Mouse (Mus musculus): ENCODE results near the gene Pnrc2. TPM values are rescaled to one million over a fixed set of nuclear protein-coding genes. Genes with fewer than 3 reads are reported as not detected.

Gene Pnrc2
- polyA plus RNA-seq, 1 experiment from 2014 or later, result 180 TPM

GRCm38 (mm10) chr4:135855536-135856222 is 18.0 kb downstream of the Pnrc2 start, which contains the start of gene Srsf10:
Srsf10 (plus strand) TSS chr4:135855747.
- ATAC-seq, result peak; percentile 96
- H3K36me3 ChIP-seq (ENCODE audit: poor library complexity, severe bottlenecking), result no peaks in the 10 kb centered on the region
- peak within 1 kb of the TSS; percentile 74 for H3K4me3 ChIP-seq
- H3K9me3 ChIP-seq (replicated peaks), result no peaks in the 10 kb centered on the region
- H3K27me3 ChIP-seq, result no peaks in the 10 kb centered on the region
- H3K9ac ChIP-seq, result peak within 1 kb of the TSS; percentile 95
- peaks cover 55% of the 10 kb centered on the region for H3K4me1 ChIP-seq
- under 1% methylated on average over 64 of the region's 67 CpGs for WGBS
- peak within 1 kb of the TSS; percentile 99 for H3K27ac ChIP-seq
- H3K4me2 ChIP-seq, result peak within 1 kb of the TSS; percentile 82

GRCm38 (mm10) chr4:135855080-135855479 is 18.6 kb downstream of the Pnrc2 start:
- peak overlapping the region; percentile 99 for H3K27ac ChIP-seq
- 4% methylated on average over 6 of the region's 6 CpGs for WGBS
- H3K4me3 ChIP-seq, result peak overlapping the region; percentile 74
- peaks cover 55% of the 10 kb centered on the region for H3K4me1 ChIP-seq
- H3K9me3 ChIP-seq (replicated peaks), result no peaks in the 10 kb centered on the region
- H3K4me2 ChIP-seq, result peak overlapping the region; percentile 82
- peak; percentile 32 for ATAC-seq
- peak overlapping the region; percentile 95 for H3K9ac ChIP-seq
- H3K36me3 ChIP-seq (ENCODE audit: poor library complexity, severe bottlenecking), result no peaks in the 10 kb centered on the region
- H3K27me3 ChIP-seq, result no peaks in the 10 kb centered on the region

DNA sequence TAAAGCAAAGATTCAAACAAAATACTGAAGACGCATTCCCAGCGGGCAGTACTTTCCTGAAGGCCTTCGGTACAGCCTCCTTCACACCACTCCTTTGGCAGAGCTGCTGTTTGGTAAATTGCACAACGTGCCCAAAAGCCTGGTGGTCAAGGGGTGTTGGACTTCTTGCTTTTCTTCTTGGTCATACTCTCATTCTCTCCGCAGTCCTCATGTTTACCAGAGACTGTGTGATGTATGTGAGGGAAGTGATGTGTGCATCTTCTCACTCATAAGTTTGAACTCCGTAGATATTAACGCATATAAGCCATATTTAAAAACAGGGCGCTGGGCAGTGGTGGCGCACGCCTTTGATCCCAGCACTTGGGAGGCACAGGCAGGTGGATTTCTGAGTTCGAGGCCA is 19.0 kb downstream of the Pnrc2 start:
- peaks cover 54% of the 10 kb centered on the region for H3K4me1 ChIP-seq
- H3K4me3 ChIP-seq, result peak overlapping the region; percentile 74; the same call in 1 of the 2 replicates

DNA sequence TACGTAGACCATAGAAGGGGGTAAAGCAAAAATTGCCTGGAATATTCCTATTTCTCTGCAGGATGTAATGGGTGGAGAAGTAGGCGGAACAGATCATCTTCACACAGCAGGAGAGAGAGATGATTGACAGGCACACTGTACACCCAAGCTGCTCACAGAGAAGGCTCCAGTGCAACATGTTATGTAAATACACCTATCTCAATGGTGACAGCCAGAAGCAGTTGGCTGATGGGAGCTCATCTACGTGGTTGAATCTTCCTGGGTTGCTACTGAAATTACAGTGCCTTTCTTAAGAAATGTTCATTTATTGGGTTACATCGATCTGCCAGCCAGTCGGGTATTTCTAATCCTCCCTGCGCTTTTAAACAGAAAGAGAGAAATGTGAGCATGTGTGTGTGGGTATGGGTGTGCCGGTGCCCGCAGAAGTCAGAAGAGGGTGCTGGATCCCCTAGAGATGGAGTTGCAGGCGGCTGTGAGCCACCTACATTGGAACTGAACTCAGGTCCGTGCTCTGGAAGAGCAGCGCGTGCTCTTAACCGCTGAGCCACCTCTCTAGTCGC is 19.6 kb downstream of the Pnrc2 start:
- ATAC-seq, result no peak
- Histone ChIP-seq H3K27me3 (no peaks in the 10 kb centered on the region), H3K9me3 (replicated peaks) (no peaks in the 10 kb centered on the region), H3K4me3 (no peak overlapping the region), H3K9ac (no peak overlapping the region), H3K27ac (peak overlapping the region; percentile 99), H3K4me1 (peaks cover 48% of the 10 kb centered on the region), H3K4me2 (no peak overlapping the region), H3K36me3 (ENCODE audit: poor library complexity, severe bottlenecking) (no peaks in the 10 kb centered on the region)
- 81% methylated on average over 14 of the region's 14 CpGs for WGBS

More for the DNA sequence above, 19.0 kb downstream of the Pnrc2 start:
- 68% methylated on average over 11 of the region's 11 CpGs for WGBS
- H3K27ac ChIP-seq, result peak overlapping the region; percentile 99
- H3K9me3 ChIP-seq (replicated peaks), result no peaks in the 10 kb centered on the region
- ATAC-seq, result no peak
- no peaks in the 10 kb centered on the region for H3K36me3 ChIP-seq (ENCODE audit: poor library complexity, severe bottlenecking)
- H3K9ac ChIP-seq, result peak overlapping the region; percentile 95
- no peaks in the 10 kb centered on the region for H3K27me3 ChIP-seq
- H3K4me2 ChIP-seq, result peak overlapping the region; percentile 82

DNA sequence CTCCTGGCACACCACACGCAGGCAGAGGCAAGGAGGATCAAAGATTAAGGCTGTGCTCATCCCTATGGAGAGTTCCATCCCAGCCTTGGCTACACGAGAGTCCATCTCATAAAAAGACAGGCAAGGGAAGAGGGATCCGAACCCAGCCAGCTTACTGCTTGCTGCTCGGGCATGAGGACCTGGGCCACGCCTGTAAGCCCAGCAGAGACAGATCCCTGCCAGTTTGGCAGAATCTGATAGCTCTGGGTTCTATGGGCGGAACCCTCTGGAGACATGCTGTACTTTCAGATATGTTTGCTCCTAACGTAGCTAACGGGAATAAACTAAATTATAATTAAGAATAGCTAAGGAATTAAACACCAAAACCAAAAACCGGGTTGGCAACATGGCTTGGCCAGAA is 21.7 kb downstream of the Pnrc2 start:
- H3K9ac ChIP-seq, result no peak overlapping the region
- H3K4me3 ChIP-seq, result no peak overlapping the region
- peaks cover 33% of the 10 kb centered on the region for H3K4me1 ChIP-seq
- H3K36me3 ChIP-seq (ENCODE audit: poor library complexity, severe bottlenecking), result no peaks in the 10 kb centered on the region
- no peak for ATAC-seq
- no peaks in the 10 kb centered on the region for H3K9me3 ChIP-seq (replicated peaks)
- H3K27me3 ChIP-seq, result no peaks in the 10 kb centered on the region
- H3K27ac ChIP-seq, result peak overlapping the region; percentile 79
- no peak overlapping the region for H3K4me2 ChIP-seq
- 86% methylated on average over 9 of the region's 9 CpGs for WGBS

GRCm38 (mm10) chr4:135850411-135851095 is 23.1 kb downstream of the Pnrc2 start:
- Histone ChIP-seq H3K4me1 (peaks cover 33% of the 10 kb centered on the region), H3K4me3 (no peak overlapping the region), H3K9ac (peak overlapping the region; percentile 45), H3K4me2 (peak overlapping the region; percentile 43), H3K27ac (peak overlapping the region; percentile 79), H3K27me3 (no peaks in the 10 kb centered on the region), H3K36me3 (ENCODE audit: poor library complexity, severe bottlenecking) (no peaks in the 10 kb centered on the region), H3K9me3 (replicated peaks) (no peaks in the 10 kb centered on the region)
- peak; percentile 69 for ATAC-seq
- WGBS, result 24% methylated on average over 13 of the region's 13 CpGs

- Histone ChIP-seq H3K9ac (no peak overlapping the region), H3K27ac (no peak overlapping the region), H3K4me1 (peaks cover 17% of the 10 kb centered on the region), H3K27me3 (no peaks in the 10 kb centered on the region), H3K36me3 (ENCODE audit: poor library complexity, severe bottlenecking) (no peaks in the 10 kb centered on the region), H3K4me2 (no peak overlapping the region), H3K9me3 (replicated peaks) (no peaks in the 10 kb centered on the region; the same call in 1 of the 2 replicates), H3K4me3 (no peak overlapping the region)
- WGBS, result 69% methylated on average over 5 of the region's 5 CpGs
- no peak for ATAC-seq
These were observed 26.1 kb downstream of the Pnrc2 start for GRCm38 (mm10) chr4:135847581-135847980.

- 81% methylated on average over 6 of the region's 6 CpGs for WGBS
- Histone ChIP-seq H3K27ac (no peak overlapping the region), H3K4me3 (no peak overlapping the region)
These were observed 29.2 kb downstream of the Pnrc2 start for GRCm38 (mm10) chr4:135844400-135844799.

GRCm38 (mm10) chr4:135839293-135840011 is 34.2 kb downstream of the Pnrc2 start:
- H3K4me1 ChIP-seq, result no peaks in the 10 kb centered on the region
- ATAC-seq, result no peak
- 88% methylated on average over 21 of the region's 21 CpGs for WGBS
- H3K4me3 ChIP-seq, result no peak overlapping the region
- no peak overlapping the region for H3K4me2 ChIP-seq
- H3K27me3 ChIP-seq, result no peaks in the 10 kb centered on the region
- no peaks in the 10 kb centered on the region for H3K36me3 ChIP-seq (ENCODE audit: poor library complexity, severe bottlenecking)
- H3K9ac ChIP-seq, result no peak overlapping the region
- H3K27ac ChIP-seq, result no peak overlapping the region
- no peaks in the 10 kb centered on the region for H3K9me3 ChIP-seq (replicated peaks)

More at GRCm38 (mm10) chr4:135844400-135844799, 29.2 kb downstream of the Pnrc2 start:
- no peaks in the 10 kb centered on the region; the same call in 1 of the 2 replicates for H3K9me3 ChIP-seq (replicated peaks)
- no peak for ATAC-seq
- H3K9ac ChIP-seq, result no peak overlapping the region
- H3K36me3 ChIP-seq (ENCODE audit: poor library complexity, severe bottlenecking), result no peaks in the 10 kb centered on the region
- no peaks in the 10 kb centered on the region for H3K27me3 ChIP-seq
- H3K4me1 ChIP-seq, result no peaks in the 10 kb centered on the region
- H3K4me2 ChIP-seq, result no peak overlapping the region

DNA sequence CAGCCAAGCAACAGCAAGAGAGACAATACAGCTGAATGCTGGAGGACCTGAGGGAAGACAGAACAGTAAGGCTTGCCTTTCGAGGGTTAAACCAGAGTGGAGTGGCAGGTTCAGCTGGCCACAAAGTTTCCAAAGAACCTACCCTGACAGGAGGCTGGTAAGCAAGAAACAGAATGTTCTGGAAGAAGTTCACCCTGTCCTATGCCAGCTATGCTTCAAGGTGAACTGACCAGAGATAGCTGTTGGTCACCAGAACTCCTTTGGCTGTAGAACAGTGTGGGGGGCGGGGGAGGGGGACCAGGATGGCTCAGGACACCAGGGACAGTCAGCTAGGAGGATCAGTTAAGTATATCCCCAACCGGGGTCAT is 34.7 kb downstream of the Pnrc2 start:
- no peak overlapping the region for H3K9ac ChIP-seq
- ATAC-seq, result no peak
- H3K27ac ChIP-seq, result no peak overlapping the region
- no peaks in the 10 kb centered on the region for H3K9me3 ChIP-seq (replicated peaks)
- no peak overlapping the region for H3K4me3 ChIP-seq
- H3K36me3 ChIP-seq (ENCODE audit: poor library complexity, severe bottlenecking), result no peaks in the 10 kb centered on the region
- H3K4me2 ChIP-seq, result no peak overlapping the region
- no peaks in the 10 kb centered on the region for H3K27me3 ChIP-seq
- H3K4me1 ChIP-seq, result peaks cover 4% of the 10 kb centered on the region
- 84% methylated on average over 3 of the region's 3 CpGs for WGBS

- 84% methylated on average over 8 of the region's 8 CpGs for WGBS
- Histone ChIP-seq H3K27ac (peak overlapping the region; percentile 80), H3K27me3 (no peaks in the 10 kb centered on the region), H3K4me3 (no peak overlapping the region), H3K36me3 (ENCODE audit: poor library complexity, severe bottlenecking) (no peaks in the 10 kb centered on the region), H3K4me1 (peaks cover 21% of the 10 kb centered on the region), H3K9me3 (replicated peaks) (no peaks in the 10 kb centered on the region), H3K9ac (no peak overlapping the region), H3K4me2 (no peak overlapping the region)
- ATAC-seq, result no peak
These were observed 39.4 kb downstream of the Pnrc2 start for GRCm38 (mm10) chr4:135834124-135834717.
